Mouse (Mus musculus): ENCODE measurements around the gene Tac2. TPM values are rescaled to one million over a fixed set of nuclear protein-coding genes. Genes with fewer than 3 reads are reported as not detected.

Tac2 gene
- polyA plus RNA-seq, 1 experiment from 2014 or later: 0.32 TPM

DNA sequence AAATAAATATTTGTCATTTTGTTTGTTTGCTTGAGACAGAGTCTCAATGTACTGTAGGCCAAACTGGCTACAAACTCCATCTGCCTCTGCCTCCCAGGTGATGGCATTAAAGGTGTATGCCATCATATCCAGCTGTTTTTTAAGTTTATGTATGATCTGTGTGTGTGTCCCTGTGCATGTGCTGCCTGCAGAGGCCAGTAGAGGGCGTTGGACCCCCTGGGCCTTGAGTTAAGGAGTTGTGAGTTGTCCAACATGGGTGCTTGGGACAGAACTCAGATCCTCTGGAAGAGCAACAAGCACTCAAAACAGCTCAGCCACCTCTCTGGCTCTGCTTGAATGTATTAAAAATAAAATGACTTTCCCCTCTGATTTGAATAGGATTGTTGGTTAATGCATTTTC is 33.2 kb upstream of the Tac2 start:
- no peaks in the 10 kb centered on the region for H3K4me1 ChIP-seq (ENCODE audit: control insufficient read depth, insufficient read depth, low read length)
- H3K27ac ChIP-seq (ENCODE audit: low read depth, low read length): no peak overlapping the region
- H3K36me3 ChIP-seq (ENCODE audit: control insufficient read depth, insufficient read depth, low read length): peaks cover 2% of the 10 kb centered on the region; the same call in 1 of the 2 replicates
- H3K27me3 ChIP-seq (ENCODE audit: control insufficient read depth, insufficient read depth, low read length): no peaks in the 10 kb centered on the region
- H3K4me2 ChIP-seq (ENCODE audit: low read depth, low read length): no peak overlapping the region
- H3K9ac ChIP-seq (replicated peaks; ENCODE audit: low read depth, low read length): no peak overlapping the region
- H3K9me3 ChIP-seq (ENCODE audit: control insufficient read depth, low read length): no peaks in the 10 kb centered on the region
- WGBS: 39% methylated on average over 1 of the region's 1 CpGs
- H3K4me3 ChIP-seq (ENCODE audit: low read depth, low read length): no peak overlapping the region
- ATAC-seq (ENCODE audit: low read depth): no peak

DNA sequence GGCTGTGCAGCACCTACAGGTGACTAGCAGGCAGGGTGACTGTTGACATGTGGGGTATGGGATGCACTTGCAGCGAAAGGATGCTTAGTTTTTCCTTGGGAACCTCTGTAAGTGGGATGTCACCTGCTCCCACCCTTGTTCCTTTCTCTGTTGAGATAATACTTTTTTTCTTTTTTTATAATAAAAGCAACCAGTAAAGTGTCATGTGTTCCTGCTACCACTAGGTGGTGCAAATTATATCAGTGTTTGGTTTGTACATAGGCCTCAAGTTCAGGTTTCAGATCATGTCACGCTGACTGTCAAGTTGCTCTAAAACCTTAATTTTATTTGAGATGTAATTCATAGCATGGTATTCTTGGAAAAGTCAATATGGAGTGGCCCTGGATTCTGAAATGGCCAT is 29.6 kb upstream of the Tac2 start:
- WGBS: 49% methylated on average over 2 of the region's 2 CpGs
- no peak for ATAC-seq (ENCODE audit: low read depth)
- H3K9me3 ChIP-seq (ENCODE audit: control insufficient read depth, low read length): no peaks in the 10 kb centered on the region
- H3K9ac ChIP-seq (replicated peaks; ENCODE audit: low read depth, low read length): no peak overlapping the region
- H3K36me3 ChIP-seq (ENCODE audit: control insufficient read depth, insufficient read depth, low read length): peaks cover 7% of the 10 kb centered on the region; the same call in 1 of the 2 replicates
- H3K27me3 ChIP-seq (ENCODE audit: control insufficient read depth, insufficient read depth, low read length): no peaks in the 10 kb centered on the region
- no peak overlapping the region for H3K4me3 ChIP-seq (ENCODE audit: low read depth, low read length)
- no peak overlapping the region for H3K4me2 ChIP-seq (ENCODE audit: low read depth, low read length)
- H3K4me1 ChIP-seq (ENCODE audit: control insufficient read depth, insufficient read depth, low read length): no peaks in the 10 kb centered on the region
- no peak overlapping the region for H3K27ac ChIP-seq (ENCODE audit: low read depth, low read length)

DNA sequence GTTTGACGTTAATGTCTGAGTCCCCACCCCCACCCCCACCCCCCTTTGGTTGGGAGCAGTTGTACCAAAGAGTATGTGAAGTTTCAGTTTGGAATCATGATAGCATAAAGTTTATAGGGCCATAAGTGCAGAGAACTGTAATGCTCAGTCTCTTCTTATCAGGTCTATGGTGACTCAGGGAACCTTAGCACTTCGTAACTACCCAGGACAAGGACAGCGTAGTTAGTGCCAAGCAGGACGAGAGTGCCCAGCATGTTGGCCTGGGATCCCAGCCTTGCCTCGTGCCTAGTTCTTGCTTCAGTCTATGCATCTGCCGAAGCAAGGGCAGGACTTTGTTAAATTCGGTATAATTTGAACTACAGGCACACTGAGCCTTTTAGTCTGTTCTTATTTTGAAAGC is 28.5 kb upstream of the Tac2 start:
- Histone ChIP-seq H3K36me3 (ENCODE audit: control insufficient read depth, insufficient read depth, low read length) (peaks cover 7% of the 10 kb centered on the region; the same call in 1 of the 2 replicates), H3K27ac (ENCODE audit: low read depth, low read length) (no peak overlapping the region), H3K27me3 (ENCODE audit: control insufficient read depth, insufficient read depth, low read length) (no peaks in the 10 kb centered on the region), H3K4me2 (ENCODE audit: low read depth, low read length) (no peak overlapping the region), H3K4me1 (ENCODE audit: control insufficient read depth, insufficient read depth, low read length) (no peaks in the 10 kb centered on the region), H3K9ac (replicated peaks; ENCODE audit: low read depth, low read length) (no peak overlapping the region), H3K9me3 (ENCODE audit: control insufficient read depth, low read length) (no peaks in the 10 kb centered on the region), H3K4me3 (ENCODE audit: low read depth, low read length) (no peak overlapping the region)
- WGBS: 94% methylated on average over 7 of the region's 7 CpGs
- ATAC-seq (ENCODE audit: low read depth): no peak

DNA sequence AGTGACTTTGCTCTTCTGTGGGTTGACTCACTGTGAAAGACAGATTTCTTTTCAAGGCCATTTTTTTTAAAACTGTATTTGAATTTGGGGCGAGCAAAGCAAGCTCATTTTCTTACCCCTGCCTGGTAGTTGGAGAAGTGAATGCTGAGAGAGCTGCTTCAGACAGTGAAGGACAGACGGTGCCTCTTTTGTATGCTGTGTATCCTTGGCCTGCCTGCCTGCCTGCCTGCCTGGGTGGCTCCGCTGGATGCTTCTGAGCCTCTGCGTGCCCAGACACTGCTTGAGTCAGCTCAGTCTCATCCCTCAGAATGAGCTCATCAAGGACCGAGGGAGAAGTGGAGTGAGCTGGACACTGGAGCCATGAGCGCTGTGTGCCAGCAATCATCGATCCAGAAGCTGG is 25.3 kb upstream of the Tac2 start:
- H3K4me1 ChIP-seq (ENCODE audit: control insufficient read depth, insufficient read depth, low read length): no peaks in the 10 kb centered on the region
- H3K4me3 ChIP-seq (ENCODE audit: low read depth, low read length): no peak overlapping the region
- no peaks in the 10 kb centered on the region for H3K9me3 ChIP-seq (ENCODE audit: control insufficient read depth, low read length)
- ATAC-seq (ENCODE audit: low read depth): no peak
- H3K27ac ChIP-seq (ENCODE audit: low read depth, low read length): no peak overlapping the region
- peaks cover 5% of the 10 kb centered on the region; the same call in 1 of the 2 replicates for H3K36me3 ChIP-seq (ENCODE audit: control insufficient read depth, insufficient read depth, low read length)
- WGBS: 89% methylated on average over 7 of the region's 7 CpGs
- no peaks in the 10 kb centered on the region for H3K27me3 ChIP-seq (ENCODE audit: control insufficient read depth, insufficient read depth, low read length)
- H3K9ac ChIP-seq (replicated peaks; ENCODE audit: low read depth, low read length): no peak overlapping the region
- H3K4me2 ChIP-seq (ENCODE audit: low read depth, low read length): no peak overlapping the region

DNA sequence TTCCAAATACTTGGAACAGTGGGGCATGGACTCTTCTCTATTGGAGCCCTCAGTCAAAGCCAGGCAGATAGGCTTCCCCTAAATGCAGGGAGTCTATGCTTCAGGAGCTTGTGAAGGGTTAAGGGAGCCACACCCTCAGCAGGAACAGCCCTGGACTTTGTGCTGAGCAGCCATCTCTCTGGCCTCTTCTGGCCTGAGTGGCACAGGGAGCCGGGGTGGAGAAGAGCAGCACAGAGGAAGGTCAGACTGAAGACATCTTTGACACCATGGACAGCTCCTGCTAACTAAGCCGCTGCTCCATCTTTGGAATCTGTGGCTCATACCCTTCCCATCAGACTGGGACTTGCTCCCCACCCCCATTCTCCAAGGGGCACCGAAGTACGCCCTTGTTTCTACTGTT is 21.0 kb upstream of the Tac2 start:
- WGBS: 55% methylated on average over 4 of the region's 4 CpGs
- Histone ChIP-seq H3K27me3 (ENCODE audit: control insufficient read depth, insufficient read depth, low read length) (no peaks in the 10 kb centered on the region), H3K9me3 (ENCODE audit: control insufficient read depth, low read length) (no peaks in the 10 kb centered on the region), H3K4me1 (ENCODE audit: control insufficient read depth, insufficient read depth, low read length) (no peaks in the 10 kb centered on the region), H3K27ac (ENCODE audit: low read depth, low read length) (no peak overlapping the region), H3K4me3 (ENCODE audit: low read depth, low read length) (no peak overlapping the region), H3K36me3 (ENCODE audit: control insufficient read depth, insufficient read depth, low read length) (0 out of 2 replicates have a peak, but pooled peaks cover 2% of the 10 kb centered on the region), H3K4me2 (ENCODE audit: low read depth, low read length) (no peak overlapping the region), H3K9ac (replicated peaks; ENCODE audit: low read depth, low read length) (no peak overlapping the region)
- ATAC-seq (ENCODE audit: low read depth): no peak

DNA sequence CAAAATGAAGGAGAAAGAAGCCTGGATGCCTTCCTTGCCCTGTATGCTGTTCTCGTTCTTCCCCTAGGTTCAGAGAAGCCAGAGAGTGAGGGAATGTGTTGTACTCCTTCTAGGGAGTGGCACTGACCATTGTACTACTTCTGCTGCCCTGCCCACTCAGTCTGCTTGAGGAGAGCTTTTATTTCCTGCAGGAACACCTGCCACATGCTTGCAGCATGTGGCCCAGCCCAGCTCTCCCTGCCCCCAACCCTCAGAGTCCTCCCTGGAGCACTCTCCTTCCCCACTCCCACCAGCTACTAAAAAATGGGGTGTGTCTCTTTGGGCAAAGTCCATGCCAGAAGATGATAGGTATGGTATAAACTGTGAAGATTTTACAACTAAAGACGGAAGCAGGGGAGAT is 20.0 kb upstream of the Tac2 start:
- H3K9ac ChIP-seq (replicated peaks; ENCODE audit: low read depth, low read length): no peak overlapping the region
- H3K4me3 ChIP-seq (ENCODE audit: low read depth, low read length): no peak overlapping the region
- no peak overlapping the region for H3K4me2 ChIP-seq (ENCODE audit: low read depth, low read length)
- H3K9me3 ChIP-seq (ENCODE audit: control insufficient read depth, low read length): no peaks in the 10 kb centered on the region
- no peaks in the 10 kb centered on the region for H3K4me1 ChIP-seq (ENCODE audit: control insufficient read depth, insufficient read depth, low read length)
- no peaks in the 10 kb centered on the region for H3K36me3 ChIP-seq (ENCODE audit: control insufficient read depth, insufficient read depth, low read length)
- WGBS: 79% methylated on average over 2 of the region's 2 CpGs
- no peak for ATAC-seq (ENCODE audit: low read depth)
- no peaks in the 10 kb centered on the region for H3K27me3 ChIP-seq (ENCODE audit: control insufficient read depth, insufficient read depth, low read length)
- no peak overlapping the region for H3K27ac ChIP-seq (ENCODE audit: low read depth, low read length)

DNA sequence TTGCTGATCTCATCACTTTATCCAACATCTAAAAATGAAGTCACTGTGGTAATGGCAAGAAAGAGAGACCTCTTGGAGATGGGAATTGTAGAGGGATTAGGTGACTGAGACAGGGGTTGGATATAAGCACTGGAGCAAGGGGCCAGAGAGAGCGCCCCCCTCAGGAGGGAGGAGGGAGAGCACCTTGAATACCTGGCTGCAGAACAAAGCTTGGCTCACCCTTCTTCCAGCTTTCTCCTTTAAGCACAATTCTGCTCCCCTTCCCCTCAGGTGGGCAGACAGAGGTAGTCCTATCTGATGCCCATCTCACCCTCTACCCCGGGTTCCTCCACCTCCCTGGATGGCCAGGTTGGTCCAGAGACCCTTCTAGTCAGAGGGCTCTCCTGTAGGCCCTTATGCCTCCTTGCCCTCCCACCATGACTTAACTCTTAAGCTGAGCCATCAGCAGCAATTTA is 19.5 kb upstream of the Tac2 start, which contains the start of gene Myo1a:
TSS of gene Myo1a (plus strand) at position 405 of the 455 bp plus-strand sequence.
- H3K27ac ChIP-seq (ENCODE audit: low read depth, low read length): no peak within 1 kb of the TSS
- 89% methylated on average over 2 of the region's 2 CpGs for WGBS
- H3K9ac ChIP-seq (replicated peaks; ENCODE audit: low read depth, low read length): no peak within 1 kb of the TSS
- no peak within 1 kb of the TSS for H3K4me3 ChIP-seq (ENCODE audit: low read depth, low read length)
- no peaks in the 10 kb centered on the region for H3K9me3 ChIP-seq (ENCODE audit: control insufficient read depth, low read length)
- H3K27me3 ChIP-seq (ENCODE audit: control insufficient read depth, insufficient read depth, low read length): no peaks in the 10 kb centered on the region
- H3K4me2 ChIP-seq (ENCODE audit: low read depth, low read length): no peak within 1 kb of the TSS
- no peak for ATAC-seq (ENCODE audit: low read depth)
- H3K36me3 ChIP-seq (ENCODE audit: control insufficient read depth, insufficient read depth, low read length): no peaks in the 10 kb centered on the region
- H3K4me1 ChIP-seq (ENCODE audit: control insufficient read depth, insufficient read depth, low read length): no peaks in the 10 kb centered on the region

DNA sequence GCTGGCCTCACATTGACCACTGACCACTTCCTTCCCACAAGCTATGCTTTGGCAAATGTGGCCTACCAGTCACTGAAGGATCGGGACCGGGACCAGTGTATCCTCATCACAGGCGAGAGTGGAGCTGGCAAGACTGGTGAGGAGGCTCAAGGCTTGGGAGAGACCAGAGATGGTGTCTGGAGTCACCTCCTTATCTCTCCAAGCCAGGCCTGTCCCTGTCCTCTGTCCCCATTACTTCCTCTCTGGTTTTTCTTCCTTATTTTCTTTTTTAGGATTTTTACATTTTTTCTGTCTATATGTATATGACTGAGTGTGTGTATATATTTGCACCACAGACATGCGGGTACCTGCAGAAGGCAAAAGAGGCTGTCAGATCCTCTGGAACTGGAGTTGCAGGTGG is 18.5 kb upstream of the Tac2 start:
- 91% methylated on average over 4 of the region's 4 CpGs for WGBS

DNA sequence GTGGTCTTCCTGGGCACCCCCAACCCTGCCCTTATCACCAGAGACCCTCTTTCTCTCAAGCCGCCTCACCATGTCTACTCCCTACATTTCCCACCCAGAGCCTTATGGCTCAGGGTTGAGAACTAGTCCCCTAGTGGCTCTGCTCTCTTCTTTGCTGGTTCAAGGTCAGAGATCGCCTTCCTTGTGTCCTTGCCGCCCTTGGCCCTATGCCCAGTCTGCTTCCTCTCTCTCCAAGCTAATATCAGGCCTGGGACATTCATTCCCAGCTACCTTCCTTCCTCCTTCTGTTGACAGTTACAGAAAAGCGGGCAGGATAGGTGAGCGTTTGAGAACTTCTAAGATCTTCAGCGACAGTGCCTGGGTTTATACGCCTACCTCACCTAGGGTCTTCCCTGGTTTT is 16.6 kb upstream of the Tac2 start:
- ATAC-seq (ENCODE audit: low read depth): no peak
- Histone ChIP-seq H3K27me3 (ENCODE audit: control insufficient read depth, insufficient read depth, low read length) (no peaks in the 10 kb centered on the region), H3K36me3 (ENCODE audit: control insufficient read depth, insufficient read depth, low read length) (no peaks in the 10 kb centered on the region), H3K9me3 (ENCODE audit: control insufficient read depth, low read length) (no peaks in the 10 kb centered on the region), H3K9ac (replicated peaks; ENCODE audit: low read depth, low read length) (no peak overlapping the region), H3K4me1 (ENCODE audit: control insufficient read depth, insufficient read depth, low read length) (no peaks in the 10 kb centered on the region), H3K27ac (ENCODE audit: low read depth, low read length) (no peak overlapping the region), H3K4me2 (ENCODE audit: low read depth, low read length) (no peak overlapping the region), H3K4me3 (ENCODE audit: low read depth, low read length) (no peak overlapping the region)
- WGBS: 85% methylated on average over 7 of the region's 7 CpGs

More for the DNA sequence above, 18.5 kb upstream of the Tac2 start:
- no peak overlapping the region for H3K27ac ChIP-seq (ENCODE audit: low read depth, low read length)
- H3K36me3 ChIP-seq (ENCODE audit: control insufficient read depth, insufficient read depth, low read length): no peaks in the 10 kb centered on the region
- no peak overlapping the region for H3K4me2 ChIP-seq (ENCODE audit: low read depth, low read length)
- H3K9ac ChIP-seq (replicated peaks; ENCODE audit: low read depth, low read length): no peak overlapping the region
- no peaks in the 10 kb centered on the region for H3K4me1 ChIP-seq (ENCODE audit: control insufficient read depth, insufficient read depth, low read length)
- H3K4me3 ChIP-seq (ENCODE audit: low read depth, low read length): no peak overlapping the region
- no peaks in the 10 kb centered on the region for H3K27me3 ChIP-seq (ENCODE audit: control insufficient read depth, insufficient read depth, low read length)
- no peaks in the 10 kb centered on the region for H3K9me3 ChIP-seq (ENCODE audit: control insufficient read depth, low read length)
- no peak for ATAC-seq (ENCODE audit: low read depth)

All from neural tube, embryonic 14.5 days (tissue).